Mouse (Mus musculus) yolk sac, embryonic 10.5 days (tissue): ENCODE data around the gene Otop2.

Source experiments
- DNase-seq: peaks from one replicate; pipeline ENCODE4 v3.0.0-alpha.2; 2017; ENCODE audit warnings: low spot score

Gene Otop2

GRCm38 (mm10) chr11:115306863-115307262 is at the start of gene Otop2:
TSS of gene Otop2 (plus strand) at chr11:115307163.
- no peak for DNase-seq

GRCm38 (mm10) chr11:115257775-115258510 is 49.0 kb upstream of the Otop2 start:
- DNase-seq: peak; percentile 51

- no peak for DNase-seq
Observed at GRCm38 (mm10) chr11:115259134-115259533, 47.8 kb upstream of the Otop2 start.

- no peak for DNase-seq
Observed at GRCm38 (mm10) chr11:115262954-115263353, 44.0 kb upstream of the Otop2 start.

- no peak for DNase-seq
Observed at GRCm38 (mm10) chr11:115264136-115264861, 42.7 kb upstream of the Otop2 start.

GRCm38 (mm10) chr11:115264862-115265668 is 41.9 kb upstream of the Otop2 start:
- DNase-seq: no peak

GRCm38 (mm10) chr11:115265771-115266399 is 41.1 kb upstream of the Otop2 start:
- no peak for DNase-seq

GRCm38 (mm10) chr11:115266400-115266778 is 40.6 kb upstream of the Otop2 start:
- DNase-seq: no peak

GRCm38 (mm10) chr11:115267061-115267883 is 39.7 kb upstream of the Otop2 start, which contains the start of gene Grin2c:
TSS of gene Grin2c (minus strand) at chr11:115267243.
- no peak for DNase-seq

GRCm38 (mm10) chr11:115267958-115268357 is 39.0 kb upstream of the Otop2 start:
- no peak for DNase-seq

GRCm38 (mm10) chr11:115269330-115270066 is 37.5 kb upstream of the Otop2 start:
- no peak for DNase-seq

- peak; percentile 61 for DNase-seq
Observed at GRCm38 (mm10) chr11:115270148-115270861, 36.7 kb upstream of the Otop2 start.

- no peak for DNase-seq
Observed at GRCm38 (mm10) chr11:115271052-115271451, 35.9 kb upstream of the Otop2 start.

GRCm38 (mm10) chr11:115271481-115271880 is 35.5 kb upstream of the Otop2 start:
- DNase-seq: no peak

GRCm38 (mm10) chr11:115272894-115273498 is 34.0 kb upstream of the Otop2 start:
- no peak for DNase-seq

GRCm38 (mm10) chr11:115273735-115274134 is 33.2 kb upstream of the Otop2 start:
- no peak for DNase-seq

- no peak for DNase-seq
Observed at GRCm38 (mm10) chr11:115274178-115274577, 32.8 kb upstream of the Otop2 start.

- DNase-seq: no peak
Observed at GRCm38 (mm10) chr11:115274771-115275170, 32.2 kb upstream of the Otop2 start.

- DNase-seq: no peak
Observed at GRCm38 (mm10) chr11:115275509-115275908, 31.5 kb upstream of the Otop2 start.
